Mouse (Mus musculus): ENCODE data around the gene Kcnq4. TPM values are rescaled to one million over a fixed set of nuclear protein-coding genes. Genes with fewer than 3 reads are reported as not detected.

Kcnq4 gene
- polyA plus RNA-seq, 1 experiment from 2014 or later, result 4.4 TPM

DNA sequence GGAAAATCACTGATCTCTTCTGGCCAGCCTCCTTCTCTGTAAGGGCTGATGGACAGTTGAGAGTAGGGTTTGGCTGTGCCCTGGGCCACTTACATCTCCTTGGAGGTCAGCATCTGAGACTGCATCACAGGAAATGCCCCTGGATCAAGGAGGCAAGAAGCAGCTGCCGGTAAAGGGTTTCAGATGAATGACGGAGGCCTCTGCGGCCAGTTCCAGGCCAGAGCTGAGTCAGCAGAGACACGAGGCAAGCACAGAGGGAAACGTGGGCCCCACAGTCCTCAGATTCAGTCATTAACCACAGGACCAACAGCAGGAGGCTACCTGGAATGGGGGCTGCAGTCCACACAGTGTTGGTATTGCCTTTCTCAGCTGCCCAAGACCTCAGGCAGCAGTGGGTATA, 29.3 kb downstream of the Kcnq4 start:
- Histone ChIP-seq H3K4me3 (no peak overlapping the region), H3K27ac (no peak overlapping the region)
- 35% methylated on average over 5 of the region's 5 CpGs for WGBS

DNA sequence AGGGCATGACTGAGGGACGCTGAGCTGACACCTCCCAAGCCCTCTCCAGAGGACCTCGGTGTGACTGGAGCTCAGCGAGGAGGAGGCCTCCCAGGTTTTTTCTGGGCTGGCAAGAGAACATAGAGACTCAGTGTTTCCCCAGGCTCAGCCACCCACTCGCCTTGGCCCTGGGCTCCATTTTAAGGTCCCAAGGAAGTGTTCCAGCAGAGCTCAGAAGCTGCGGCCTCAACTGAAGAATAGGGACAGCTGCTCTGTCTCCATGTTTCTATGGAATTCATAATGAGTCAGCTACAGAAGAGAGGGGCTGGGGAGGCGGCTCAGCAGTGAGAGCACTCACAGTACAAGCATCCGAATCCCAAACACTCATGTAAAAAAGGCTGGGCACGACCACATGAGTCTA, 30.8 kb downstream of the Kcnq4 start:
- Histone ChIP-seq H3K4me1 (peaks cover 8% of the 10 kb centered on the region), H3K27me3 (peaks cover 26% of the 10 kb centered on the region), H3K27ac (no peak overlapping the region), H3K36me3 (no peaks in the 10 kb centered on the region), H3K9ac (no peak overlapping the region), H3K4me2 (no peak overlapping the region), H3K4me3 (no peak overlapping the region), H3K9me3 (no peaks in the 10 kb centered on the region)
- ATAC-seq (ENCODE audit: borderline replicate concordance, extremely low read depth, low FRiP score, low TSS enrichment), result no peak
- whole genome bisulfite sequencing, result 54% methylated on average over 8 of the region's 8 CpGs

More for the DNA sequence above, 29.3 kb downstream of the Kcnq4 start:
- H3K27me3 ChIP-seq, result peaks cover 26% of the 10 kb centered on the region
- H3K4me1 ChIP-seq, result peaks cover 8% of the 10 kb centered on the region
- H3K9me3 ChIP-seq, result no peaks in the 10 kb centered on the region
- H3K4me2 ChIP-seq, result no peak overlapping the region
- no peaks in the 10 kb centered on the region for H3K36me3 ChIP-seq
- H3K9ac ChIP-seq, result no peak overlapping the region
- ATAC-seq (ENCODE audit: borderline replicate concordance, extremely low read depth, low FRiP score, low TSS enrichment), result no peak

DNA sequence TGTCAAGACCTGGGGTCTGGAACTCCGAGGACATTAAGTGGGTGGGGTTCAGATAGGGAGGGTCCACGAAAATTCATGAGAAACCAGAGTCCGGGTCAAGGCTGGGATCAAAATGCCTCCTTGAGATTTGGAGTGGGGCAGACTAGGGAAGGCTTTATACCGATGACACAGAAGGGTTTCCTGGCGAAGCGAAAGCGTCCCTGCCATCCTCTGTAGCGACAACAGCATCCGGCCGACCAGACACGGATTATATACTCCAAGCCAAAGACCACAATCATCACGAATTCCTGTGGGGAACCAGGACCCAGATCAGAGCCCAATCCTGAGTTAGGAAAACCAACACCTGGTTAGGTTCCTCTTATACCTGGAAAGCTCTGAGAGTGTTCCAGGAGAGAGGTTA, 31.6 kb downstream of the Kcnq4 start:
- no peaks in the 10 kb centered on the region for H3K9me3 ChIP-seq
- peaks cover 24% of the 10 kb centered on the region for H3K27me3 ChIP-seq
- no peak for ATAC-seq (ENCODE audit: borderline replicate concordance, extremely low read depth, low FRiP score, low TSS enrichment)
- WGBS, result 13% methylated on average over 12 of the region's 12 CpGs
- peaks cover 8% of the 10 kb centered on the region for H3K4me1 ChIP-seq
- peak overlapping the region; percentile 36 for H3K4me3 ChIP-seq
- peak overlapping the region; percentile 74 for H3K4me2 ChIP-seq
- H3K27ac ChIP-seq, result no peak overlapping the region
- no peaks in the 10 kb centered on the region for H3K36me3 ChIP-seq
- peak overlapping the region; percentile 29; the same call in 1 of the 2 replicates for H3K9ac ChIP-seq

DNA sequence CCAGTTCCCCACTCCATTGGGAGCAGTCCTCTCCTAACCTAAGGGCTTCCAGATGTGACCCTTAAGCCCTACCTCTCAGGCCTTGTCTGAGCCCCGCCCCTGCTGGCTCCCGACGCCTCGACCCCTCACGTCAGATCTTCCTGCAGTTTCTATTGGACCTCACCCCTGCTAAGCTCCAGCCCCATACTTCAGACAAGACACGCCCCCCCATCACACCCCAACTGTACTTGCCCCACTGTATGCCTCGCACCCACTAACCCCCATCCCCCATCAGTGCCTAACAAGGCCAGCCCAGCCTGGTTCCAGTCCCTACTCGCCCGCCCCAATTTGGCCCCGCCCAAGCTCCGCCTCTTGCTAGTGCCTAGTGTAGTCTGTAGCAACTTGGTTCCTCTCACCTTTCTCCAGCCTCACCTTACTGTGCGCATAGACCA, 32.3 kb downstream of the Kcnq4 start:
- ATAC-seq (ENCODE audit: borderline replicate concordance, extremely low read depth, low FRiP score, low TSS enrichment), result peak; percentile 79
- peak overlapping the region; percentile 74 for H3K4me2 ChIP-seq
- peak overlapping the region; percentile 29; the same call in 1 of the 2 replicates for H3K9ac ChIP-seq
- H3K9me3 ChIP-seq, result no peaks in the 10 kb centered on the region
- H3K4me3 ChIP-seq, result peak overlapping the region; percentile 36
- peaks cover 23% of the 10 kb centered on the region for H3K27me3 ChIP-seq
- H3K36me3 ChIP-seq, result no peaks in the 10 kb centered on the region
- H3K4me1 ChIP-seq, result peaks cover 8% of the 10 kb centered on the region
- H3K27ac ChIP-seq, result no peak overlapping the region
- WGBS, result 5% methylated on average over 12 of the region's 12 CpGs

DNA sequence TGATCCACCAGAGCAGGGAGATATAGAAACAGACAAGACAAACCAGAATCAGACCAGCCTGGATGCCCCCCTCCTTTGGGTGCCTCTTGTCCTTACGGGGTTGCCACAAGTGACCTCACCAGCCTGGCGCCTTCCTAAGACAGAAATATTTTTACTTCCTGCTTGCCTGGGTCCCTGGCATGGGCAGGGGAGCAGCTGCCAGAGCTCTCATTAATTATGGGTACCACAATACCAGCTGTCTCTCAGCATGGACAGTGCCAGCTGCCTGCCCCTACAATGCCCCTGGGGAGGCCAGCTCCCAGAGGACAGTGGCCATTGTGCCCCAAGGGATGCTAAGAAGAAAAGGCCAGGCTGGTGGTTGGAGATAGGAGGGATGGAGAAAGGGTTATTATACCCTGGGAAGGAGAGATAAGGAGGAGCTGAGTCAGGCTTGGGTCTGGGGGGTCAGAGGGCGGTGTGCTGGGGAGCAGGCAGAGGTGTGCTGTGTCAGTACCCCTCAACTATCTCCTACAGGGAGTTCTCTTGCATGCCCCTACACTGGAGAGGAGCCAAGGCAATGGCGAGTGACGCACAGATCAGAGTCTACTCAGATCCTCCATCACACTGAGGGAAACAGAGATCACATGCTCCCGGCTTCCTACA, 34.4 kb downstream of the Kcnq4 start:
- H3K4me2 ChIP-seq, result no peak overlapping the region
- 73% methylated on average over 6 of the region's 6 CpGs for WGBS
- no peak overlapping the region for H3K27ac ChIP-seq
- peaks cover 23% of the 10 kb centered on the region for H3K27me3 ChIP-seq
- no peak for ATAC-seq (ENCODE audit: borderline replicate concordance, extremely low read depth, low FRiP score, low TSS enrichment)
- H3K36me3 ChIP-seq, result no peaks in the 10 kb centered on the region
- no peaks in the 10 kb centered on the region for H3K9me3 ChIP-seq
- H3K9ac ChIP-seq, result no peak overlapping the region
- peaks cover 8% of the 10 kb centered on the region for H3K4me1 ChIP-seq
- no peak overlapping the region for H3K4me3 ChIP-seq

DNA sequence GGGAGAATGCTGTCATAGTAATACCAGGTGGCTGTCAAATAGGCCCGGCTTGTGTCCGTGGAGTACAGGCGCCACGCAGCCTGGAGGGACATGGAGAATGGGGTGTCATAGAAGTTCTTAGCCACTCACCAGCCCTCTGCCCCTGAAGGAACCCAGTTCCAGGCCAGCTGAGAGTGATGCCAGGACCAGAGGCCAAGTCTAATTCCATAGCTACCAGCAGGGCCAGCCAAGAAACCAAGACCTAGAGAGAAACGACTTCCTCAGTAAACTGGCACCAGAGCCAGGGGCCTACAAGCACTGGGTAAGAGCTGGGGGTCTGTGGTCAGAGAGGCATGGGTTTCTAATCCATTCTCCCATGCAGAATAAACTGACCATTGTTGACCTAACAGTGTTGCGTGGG, 35.4 kb downstream of the Kcnq4 start:
- ATAC-seq (ENCODE audit: borderline replicate concordance, extremely low read depth, low FRiP score, low TSS enrichment), result no peak
- peaks cover 23% of the 10 kb centered on the region for H3K27me3 ChIP-seq

DNA sequence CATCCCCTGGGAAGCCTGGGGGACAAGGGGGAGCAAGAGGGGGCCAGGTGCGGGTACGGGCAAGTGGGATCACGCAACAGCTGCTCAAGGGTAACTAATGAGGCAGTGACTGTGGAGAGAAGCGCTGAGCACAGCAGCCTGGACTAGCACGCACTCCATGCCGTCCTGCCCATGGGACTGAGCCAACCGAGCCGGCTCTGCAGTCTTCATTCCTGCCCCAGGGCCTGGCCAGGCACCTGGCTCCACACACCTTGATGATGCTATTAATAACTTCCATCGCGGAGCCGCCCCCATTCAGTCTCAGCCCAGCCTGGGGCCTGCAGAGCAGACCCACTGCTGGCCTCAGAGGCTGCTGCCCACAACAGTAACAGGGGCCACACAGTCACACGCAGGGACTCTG, 36.2 kb downstream of the Kcnq4 start:
- ATAC-seq (ENCODE audit: borderline replicate concordance, extremely low read depth, low FRiP score, low TSS enrichment), result no peak
- H3K4me1 ChIP-seq, result peaks cover 8% of the 10 kb centered on the region
- WGBS, result 68% methylated on average over 12 of the region's 12 CpGs
- H3K4me3 ChIP-seq, result no peak overlapping the region
- peaks cover 17% of the 10 kb centered on the region for H3K27me3 ChIP-seq
- H3K9me3 ChIP-seq, result no peaks in the 10 kb centered on the region
- no peak overlapping the region for H3K9ac ChIP-seq
- H3K27ac ChIP-seq, result no peak overlapping the region
- no peaks in the 10 kb centered on the region for H3K36me3 ChIP-seq
- H3K4me2 ChIP-seq, result no peak overlapping the region

More for the DNA sequence above, 35.4 kb downstream of the Kcnq4 start:
- 85% methylated on average over 6 of the region's 6 CpGs for WGBS
- H3K4me2 ChIP-seq, result no peak overlapping the region
- no peak overlapping the region for H3K27ac ChIP-seq
- H3K4me1 ChIP-seq, result peaks cover 8% of the 10 kb centered on the region
- H3K9ac ChIP-seq, result no peak overlapping the region
- H3K4me3 ChIP-seq, result no peak overlapping the region
- H3K36me3 ChIP-seq, result no peaks in the 10 kb centered on the region
- H3K9me3 ChIP-seq, result no peaks in the 10 kb centered on the region

GRCm38 (mm10) chr4:120702511-120702910, 45.9 kb downstream of the Kcnq4 start:
- no peaks in the 10 kb centered on the region for H3K9me3 ChIP-seq
- peaks cover 23% of the 10 kb centered on the region for H3K27me3 ChIP-seq
- peaks cover 9% of the 10 kb centered on the region; the same call in 1 of the 2 replicates for H3K4me1 ChIP-seq
- H3K4me2 ChIP-seq, result no peak overlapping the region
- no peak overlapping the region for H3K4me3 ChIP-seq
- no peak overlapping the region for H3K9ac ChIP-seq
- H3K27ac ChIP-seq, result no peak overlapping the region
- no peak for ATAC-seq (ENCODE audit: borderline replicate concordance, extremely low read depth, low FRiP score, low TSS enrichment)
- no peaks in the 10 kb centered on the region for H3K36me3 ChIP-seq
- WGBS, result 89% methylated on average over 2 of the region's 2 CpGs

DNA sequence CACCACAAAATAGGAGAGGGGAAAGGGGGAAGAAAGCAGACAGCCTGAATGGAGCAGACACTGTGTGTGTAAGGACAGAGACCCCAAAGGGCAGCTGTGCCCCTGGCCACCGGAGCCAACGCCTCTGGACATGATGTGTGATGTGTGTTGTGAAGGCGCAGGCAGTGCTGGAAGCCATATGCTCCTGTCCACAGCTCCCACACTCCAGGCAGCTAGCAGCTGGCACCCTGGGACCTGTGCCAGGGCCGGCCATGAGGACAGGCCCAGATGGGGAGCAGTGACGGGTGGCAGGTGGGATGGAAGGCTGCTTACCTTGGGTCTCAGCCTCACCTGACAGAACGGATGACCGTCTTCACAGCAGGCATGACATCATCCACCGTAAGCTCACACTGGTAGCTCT, 46.4 kb downstream of the Kcnq4 start:
- Histone ChIP-seq H3K27me3 (peaks cover 27% of the 10 kb centered on the region), H3K9me3 (no peaks in the 10 kb centered on the region), H3K4me3 (no peak overlapping the region), H3K4me1 (peaks cover 9% of the 10 kb centered on the region; the same call in 1 of the 2 replicates), H3K4me2 (no peak overlapping the region), H3K27ac (no peak overlapping the region), H3K9ac (no peak overlapping the region), H3K36me3 (no peaks in the 10 kb centered on the region)
- WGBS, result 60% methylated on average over 8 of the region's 8 CpGs
- no peak for ATAC-seq (ENCODE audit: borderline replicate concordance, extremely low read depth, low FRiP score, low TSS enrichment)

- 58% methylated on average over 3 of the region's 3 CpGs for WGBS
- ATAC-seq (ENCODE audit: borderline replicate concordance, extremely low read depth, low FRiP score, low TSS enrichment), result no peak
- no peak overlapping the region for H3K9ac ChIP-seq
- H3K27ac ChIP-seq, result no peak overlapping the region
- no peaks in the 10 kb centered on the region for H3K36me3 ChIP-seq
- peaks cover 27% of the 10 kb centered on the region for H3K27me3 ChIP-seq
- H3K4me1 ChIP-seq, result peaks cover 9% of the 10 kb centered on the region; the same call in 1 of the 2 replicates
- H3K4me2 ChIP-seq, result no peak overlapping the region
- no peaks in the 10 kb centered on the region for H3K9me3 ChIP-seq
- no peak overlapping the region for H3K4me3 ChIP-seq
These were observed 47.2 kb downstream of the Kcnq4 start for GRCm38 (mm10) chr4:120701180-120701579.

- peaks cover 9% of the 10 kb centered on the region; the same call in 1 of the 2 replicates for H3K4me1 ChIP-seq
- no peak overlapping the region for H3K4me3 ChIP-seq
- no peaks in the 10 kb centered on the region for H3K36me3 ChIP-seq
- ATAC-seq (ENCODE audit: borderline replicate concordance, extremely low read depth, low FRiP score, low TSS enrichment), result 0 out of 2 replicates have a peak, but pooled peaks have one; percentile 24
- WGBS, result 9% methylated on average over 35 of the region's 35 CpGs
- peaks cover 27% of the 10 kb centered on the region for H3K27me3 ChIP-seq
- no peaks in the 10 kb centered on the region for H3K9me3 ChIP-seq
- no peak overlapping the region for H3K27ac ChIP-seq
- peak overlapping the region; percentile 46 for H3K4me2 ChIP-seq
- H3K9ac ChIP-seq, result no peak overlapping the region
These were observed 50.5 kb downstream of the Kcnq4 start for GRCm38 (mm10) chr4:120697799-120698484.

DNA sequence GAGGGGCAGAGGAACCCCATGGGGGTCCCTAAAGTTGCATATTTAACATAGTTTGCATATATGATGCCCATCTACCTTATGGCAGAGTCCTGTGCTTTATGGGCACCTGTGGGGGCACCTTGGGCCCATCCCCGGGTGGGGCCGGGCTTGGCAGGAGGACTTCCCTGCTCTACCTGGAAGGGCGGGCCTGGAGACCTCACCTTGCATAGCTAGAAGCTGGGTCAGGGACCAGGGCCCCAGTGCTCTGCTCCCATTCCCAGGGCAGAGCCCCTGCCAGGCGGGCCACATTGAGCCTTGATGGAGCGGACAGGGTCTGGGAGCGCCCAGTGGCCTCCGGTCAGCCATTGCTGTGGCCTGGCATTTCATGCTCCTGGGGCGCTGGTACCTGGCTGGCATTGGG, 51.1 kb downstream of the Kcnq4 start:
- Histone ChIP-seq H3K4me1 (peaks cover 9% of the 10 kb centered on the region; the same call in 1 of the 2 replicates), H3K27ac (no peak overlapping the region), H3K27me3 (peaks cover 27% of the 10 kb centered on the region), H3K36me3 (no peaks in the 10 kb centered on the region), H3K9ac (no peak overlapping the region), H3K9me3 (no peaks in the 10 kb centered on the region), H3K4me3 (no peak overlapping the region), H3K4me2 (no peak overlapping the region)
- ATAC-seq (ENCODE audit: borderline replicate concordance, extremely low read depth, low FRiP score, low TSS enrichment), result no peak
- 94% methylated on average over 8 of the region's 8 CpGs for WGBS
